Mouse (Mus musculus) gastrocnemius, adult 2 months (tissue): ENCODE results near the gene Abhd17c. TPM values are rescaled to one million over a fixed set of nuclear protein-coding genes. Genes with fewer than 3 reads are reported as not detected.
A peak's percentile ranks its signal among the peaks of the same experiment; 100 is the strongest.

Experiments used
- DNase-seq: peaks from one replicate; pipeline ENCODE4 v3.0.0; 2022
- H3K27ac ChIP-seq: fragments of 200-600 bp; 2 replicates; pipeline ENCODE4 v1.8.1; 2022; ENCODE audit warnings: mild to moderate bottlenecking
- H3K4me3 ChIP-seq: fragments of 200-600 bp; 2 replicates; pipeline ENCODE4 v1.8.1; 2022; ENCODE audit warnings: mild to moderate bottlenecking, moderate library complexity
- CTCF ChIP-seq: fragments of 200-600 bp; IDR thresholded peaks from 2 replicates; pipeline ENCODE4 v1.8.1; 2022; ENCODE audit warnings: antibody characterized with exemption, mild to moderate bottlenecking, moderate library complexity
- intact Hi-C: fragments of 180-260 bp; cut with DNase I; formaldehyde crosslinking; loops from one replicate; pipeline ENCODE4 v1.15.1; 2025
- total RNA-seq, 2 experiments: library from RNA; stranded (reverse); gene quantifications; 2 replicates each; pipeline ENCODE4 v1.2.3; 2021

Abhd17c gene
- total RNA-seq, 2 experiments from 2014 or later, result 6.4 to 9.3 TPM

DNA sequence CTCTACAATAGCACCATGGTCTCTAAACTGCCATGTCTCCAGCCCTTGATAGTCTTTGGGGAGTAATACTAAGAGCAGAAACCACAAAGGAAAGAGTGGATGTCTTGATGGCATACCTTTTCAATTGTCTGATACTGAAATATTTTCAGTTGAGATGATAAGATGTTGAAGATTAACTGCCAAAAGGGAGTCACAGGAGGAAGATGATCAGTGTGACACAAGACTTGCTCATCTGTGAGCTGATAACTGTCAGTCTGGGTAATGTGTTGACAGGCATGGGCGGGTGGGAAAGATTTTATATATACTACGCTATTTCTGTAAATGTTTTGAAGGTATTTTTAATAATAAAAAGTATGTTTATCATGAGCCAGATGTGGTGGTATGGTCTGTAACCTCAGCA, 16.7 kb upstream of the Abhd17c start:
- DNase-seq, result no peak
- no peak for TF ChIP-seq CTCF
- intact Hi-C loops, result no loop called here
- Histone ChIP-seq H3K27ac (no peak overlapping the region), H3K4me3 (no peak overlapping the region)

GRCm38 (mm10) chr7:84166721-84167419, 15.2 kb upstream of the Abhd17c start:
- no peak for TF ChIP-seq CTCF
- Histone ChIP-seq H3K27ac (no peak overlapping the region), H3K4me3 (no peak overlapping the region)
- intact Hi-C loops, result no loop called here
- no peak for DNase-seq

DNA sequence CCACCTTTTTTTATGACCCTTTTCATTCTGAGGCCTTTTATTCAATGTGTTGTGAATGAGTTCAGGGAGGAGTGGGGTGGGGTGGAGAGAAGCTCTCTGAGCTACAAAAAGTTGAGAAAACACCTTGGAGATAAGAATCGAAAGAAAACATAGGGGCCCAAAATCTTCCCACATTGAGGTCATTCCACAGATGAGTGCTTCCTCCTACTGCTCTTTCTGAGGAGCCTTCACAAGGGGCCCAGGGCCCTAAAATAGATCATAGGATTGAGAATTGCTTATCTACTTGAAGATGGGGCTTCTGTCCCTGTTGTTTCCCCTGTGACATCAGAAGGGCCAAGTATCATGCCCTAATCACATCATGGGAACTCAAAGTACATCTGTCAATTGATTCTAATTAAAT, 14.3 kb upstream of the Abhd17c start:
- intact Hi-C loops, result no loop called here
- no peak overlapping the region for H3K27ac ChIP-seq
- TF ChIP-seq CTCF, result no peak
- DNase-seq, result no peak
- H3K4me3 ChIP-seq, result no peak overlapping the region

DNA sequence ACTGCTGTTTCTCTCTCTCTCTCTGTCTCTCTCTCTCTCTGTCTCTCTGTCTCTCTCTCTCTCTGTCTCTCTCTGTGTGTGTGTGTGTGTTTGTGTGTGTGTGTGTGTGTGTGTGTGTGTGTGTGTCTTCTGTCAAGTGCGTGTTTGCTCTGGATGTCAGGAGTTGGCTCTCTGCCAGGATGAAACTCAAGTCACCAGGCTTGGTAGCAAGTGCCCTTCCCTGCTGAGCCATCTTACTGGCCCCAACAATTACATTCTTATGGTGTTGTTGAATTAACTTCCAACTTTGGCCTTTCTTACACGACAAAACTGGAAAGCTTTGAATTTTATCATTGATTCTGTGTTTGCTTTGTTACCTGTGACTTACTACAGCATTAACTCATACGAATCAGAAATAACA, 13.6 kb upstream of the Abhd17c start:
- no peak overlapping the region for H3K27ac ChIP-seq
- DNase-seq, result no peak
- TF ChIP-seq CTCF, result no peak
- intact Hi-C loops, result no loop called here
- H3K4me3 ChIP-seq, result no peak overlapping the region

- DNase-seq, result no peak
- TF ChIP-seq CTCF, result no peak
- Histone ChIP-seq H3K4me3 (no peak overlapping the region), H3K27ac (no peak overlapping the region)
- intact Hi-C loops, result no loop called here
Observed at GRCm38 (mm10) chr7:84164880-84165279, 13.2 kb upstream of the Abhd17c start.

DNA sequence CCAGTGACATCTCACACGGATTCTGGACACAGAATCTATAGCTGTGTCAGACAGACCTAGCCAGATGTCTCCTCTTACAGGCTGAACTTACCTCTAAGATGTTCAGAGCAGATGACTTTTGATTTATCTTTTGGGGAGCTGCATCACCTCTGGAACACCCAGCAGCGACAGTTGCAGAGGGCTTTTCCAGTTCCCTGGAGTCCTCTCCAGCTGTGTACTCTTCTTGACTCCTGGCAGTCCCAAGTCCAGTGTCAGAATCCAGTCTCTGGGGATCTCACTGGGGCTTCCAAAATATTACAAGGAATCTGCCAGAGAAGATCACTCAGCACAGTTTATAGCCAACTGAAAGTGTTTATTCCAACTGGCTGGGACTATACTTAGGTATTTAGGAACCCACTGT, 12.7 kb upstream of the Abhd17c start:
- no peak for TF ChIP-seq CTCF
- intact Hi-C loops, result no loop called here
- no peak for DNase-seq
- Histone ChIP-seq H3K4me3 (no peak overlapping the region), H3K27ac (no peak overlapping the region)

- no peak for DNase-seq
- no peak for TF ChIP-seq CTCF
- Histone ChIP-seq H3K4me3 (no peak overlapping the region), H3K27ac (no peak overlapping the region)
- intact Hi-C loops, result no loop called here
Observed at GRCm38 (mm10) chr7:84163585-84163984, 11.9 kb upstream of the Abhd17c start.

GRCm38 (mm10) chr7:84159414-84159813, 7.7 kb upstream of the Abhd17c start:
- intact Hi-C loops, result loop anchor here (10.0 kb wide), 1 partner anchor 265 kb away; no protein-coding TSS in a partner anchor
- no peak for DNase-seq
- Histone ChIP-seq H3K4me3 (no peak overlapping the region), H3K27ac (no peak overlapping the region)
- no peak for TF ChIP-seq CTCF

- intact Hi-C loops, result loop anchor here (5.0 to 10.0 kb wide), 2 partner anchors 67 to 259 kb away; partner anchors contain the start of gene Cemip
Observed at GRCm38 (mm10) chr7:84153821-84154220, 2.1 kb upstream of the Abhd17c start.

GRCm38 (mm10) chr7:84152821-84153220, 1.1 kb upstream of the Abhd17c start:
- DNase-seq, result no peak
- Histone ChIP-seq H3K27ac (no peak overlapping the region), H3K4me3 (peak overlapping the region; percentile 94; the same call in 1 of the 2 replicates)
- intact Hi-C loops, result loop anchor here (5.0 to 10.0 kb wide), 2 partner anchors 66 to 258 kb away; partner anchors contain the start of gene Cemip
- no peak for TF ChIP-seq CTCF

More at GRCm38 (mm10) chr7:84153821-84154220, 2.1 kb upstream of the Abhd17c start:
- no peak overlapping the region for H3K27ac ChIP-seq
- H3K4me3 ChIP-seq, result no peak overlapping the region
- no peak for TF ChIP-seq CTCF
- DNase-seq, result no peak

GRCm38 (mm10) chr7:84152374-84152773, 681 bp upstream of the Abhd17c start:
- no peak for DNase-seq
- intact Hi-C loops, result loop anchor here (5.0 to 10.0 kb wide), 2 partner anchors 65 to 258 kb away; partner anchors contain the start of gene Cemip
- Histone ChIP-seq H3K4me3 (peak overlapping the region; percentile 94), H3K27ac (0 out of 2 replicates have a peak overlapping the region, but pooled peaks have one; percentile 40)
- no peak for TF ChIP-seq CTCF

DNA sequence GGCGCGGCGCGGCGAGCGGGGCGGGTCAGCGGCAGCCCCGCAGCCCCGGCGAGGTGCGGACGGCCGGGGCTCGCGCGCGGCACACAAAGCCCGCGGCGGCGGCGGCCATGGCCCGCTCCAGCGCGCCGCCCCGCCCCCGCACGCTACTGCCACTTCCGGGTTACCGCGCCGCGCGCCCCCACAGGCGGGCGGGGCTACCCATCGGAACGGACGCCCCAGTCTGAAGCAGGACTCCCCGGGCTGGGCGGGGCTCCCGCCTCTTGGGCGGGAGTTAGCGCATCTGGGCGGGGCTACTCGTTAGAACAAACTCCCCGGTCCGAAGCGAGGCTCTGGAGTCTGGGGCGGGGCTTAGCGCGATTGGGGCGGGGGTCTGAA, 254 bp upstream of the Abhd17c start:
- TF ChIP-seq CTCF, result no peak
- intact Hi-C loops, result loop anchor here (5.0 to 10.0 kb wide), 2 partner anchors 65 to 257 kb away; partner anchors contain the start of gene Cemip
- Histone ChIP-seq H3K4me3 (peak overlapping the region; percentile 94), H3K27ac (peak overlapping the region; percentile 77; the same call in 1 of the 2 replicates)
- peak; percentile 96 for DNase-seq

- H3K4me3 ChIP-seq, result peak overlapping the region; percentile 94
Observed at GRCm38 (mm10) chr7:84150361-84151000, 1.2 kb downstream of the Abhd17c start.

More at GRCm38 (mm10) chr7:84150361-84151000, 1.2 kb downstream of the Abhd17c start:
- no peak for DNase-seq
- intact Hi-C loops, result loop anchor here (5.0 to 10.0 kb wide), 2 partner anchors 63 to 256 kb away; partner anchors contain the start of gene Cemip
- H3K27ac ChIP-seq, result no peak overlapping the region; the same call in 1 of the 2 replicates
- TF ChIP-seq CTCF, result no peak
